Mouse (Mus musculus): ENCODE measurements around the gene Cyb5r3.
"Not testable (repeated sequence)": the region's sequence is repeated elsewhere in the genome, so short reads cannot be mapped to it uniquely, and the experiment has no call there.

Cyb5r3 gene

DNA sequence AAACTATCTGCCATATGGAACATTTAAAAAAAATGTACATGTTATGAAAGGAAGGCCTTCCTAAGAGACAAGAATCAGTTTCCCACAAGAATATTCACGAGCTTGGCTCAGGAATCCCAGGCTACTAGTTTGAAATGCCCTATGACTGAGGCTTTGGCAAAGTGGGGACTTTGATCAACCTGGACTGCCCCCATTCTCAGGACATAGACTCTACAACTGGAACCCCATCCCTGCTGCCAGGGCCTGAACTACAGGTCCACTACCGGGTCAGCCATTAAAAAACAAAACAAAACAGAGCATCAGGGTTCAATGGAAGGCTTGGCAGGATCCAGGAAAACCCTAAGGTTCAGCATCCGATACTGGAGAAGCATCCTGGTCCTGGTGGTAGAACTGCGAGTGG lies 21.7 kb downstream of the Cyb5r3 start:
- DNase-seq (ENCODE audit: extremely low spot score) = no peak

- no peak for DNase-seq (ENCODE audit: extremely low spot score)
These were observed 22.3 kb downstream of the Cyb5r3 start for GRCm38 (mm10) chr15:83150073-83150442.

DNA sequence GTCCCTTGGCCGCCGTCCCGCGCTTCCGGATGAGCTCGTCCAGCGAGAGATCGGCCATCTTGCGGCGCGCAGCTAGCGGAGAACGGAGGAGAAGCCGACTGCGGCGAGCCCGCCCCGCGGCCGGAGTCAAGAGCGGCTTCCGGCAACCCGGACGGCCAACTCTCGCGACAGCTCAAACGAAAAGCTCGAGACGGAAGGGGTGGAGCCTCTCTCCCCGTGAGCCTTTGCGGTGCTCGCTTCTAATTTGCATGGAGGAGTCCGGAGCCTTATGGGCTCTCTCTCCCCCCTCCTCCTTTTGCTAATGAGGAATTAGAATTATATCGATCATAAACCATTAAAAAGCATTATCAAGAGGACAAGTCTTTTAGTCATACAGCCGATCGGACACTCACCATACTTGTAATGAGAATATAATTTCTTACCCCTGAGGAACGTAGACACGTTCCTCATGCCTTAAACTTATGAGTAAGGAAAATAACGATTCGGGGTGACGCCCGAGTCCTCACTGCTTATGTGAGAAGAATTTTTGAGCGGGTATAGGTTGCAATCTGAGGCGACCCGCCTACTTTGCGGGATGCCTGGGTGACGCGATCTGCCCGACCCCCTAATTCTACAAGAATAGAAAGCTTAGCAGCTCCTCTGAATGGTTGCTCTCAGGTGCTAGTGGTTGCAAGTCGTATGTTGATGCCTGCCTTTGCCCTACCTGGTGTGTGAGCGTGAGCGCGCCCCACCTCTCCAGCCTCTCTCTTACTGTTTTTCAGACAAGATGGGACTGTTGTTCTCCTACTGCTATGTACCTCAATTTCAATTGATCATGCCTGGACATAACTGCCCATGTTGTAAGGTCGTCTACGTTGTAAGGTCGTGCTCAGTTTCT lies 23.0 kb downstream of the Cyb5r3 start, which contains the start of gene Poldip3:
Gene Poldip3 (minus strand): TSS at position 189 of the 877 bp plus-strand sequence.
- DNase-seq (ENCODE audit: extremely low spot score) = peak; percentile 97

DNA sequence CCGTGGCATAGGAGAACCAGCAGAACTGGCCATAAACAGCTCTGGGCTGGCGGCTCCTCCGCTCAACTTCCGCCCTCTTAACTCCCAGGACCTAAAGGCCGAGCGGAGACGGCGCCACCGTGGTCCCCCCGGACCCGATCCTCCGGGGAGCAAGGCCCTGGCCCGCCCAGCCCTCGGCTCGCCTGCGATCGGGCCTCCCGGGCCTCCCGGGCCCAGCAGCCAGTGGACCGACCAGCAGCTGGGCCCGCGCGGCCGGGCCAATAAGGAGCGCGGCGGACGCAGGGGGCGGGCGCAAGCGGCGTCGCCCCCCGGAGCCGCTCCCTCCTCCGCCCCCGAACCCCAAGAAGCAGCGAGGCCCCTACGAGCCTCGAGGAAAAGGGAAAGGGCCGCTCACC lies 23.6 kb downstream of the Cyb5r3 start:
- no peak for DNase-seq (ENCODE audit: extremely low spot score)

DNA sequence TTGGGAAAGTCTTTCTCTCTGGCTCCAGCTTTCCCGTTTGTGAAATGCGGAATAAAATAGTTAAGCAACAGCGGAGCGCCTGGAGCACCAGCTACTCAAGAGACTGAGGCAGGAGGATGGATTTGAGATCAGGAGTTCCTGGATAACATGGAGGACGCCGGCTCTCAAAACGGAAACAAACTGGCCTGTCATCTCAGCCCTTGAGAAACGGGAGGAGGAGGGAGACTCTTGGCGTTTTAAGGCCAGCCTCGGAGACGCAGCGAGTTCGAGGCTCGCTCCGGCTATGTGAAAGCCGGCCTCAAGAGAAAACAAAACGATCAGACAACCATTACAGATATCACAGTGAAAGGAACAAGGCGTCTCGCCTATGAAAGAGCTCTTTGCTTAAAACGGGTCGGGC lies 24.0 kb downstream of the Cyb5r3 start:
- DNase-seq (ENCODE audit: extremely low spot score) = no peak

DNA sequence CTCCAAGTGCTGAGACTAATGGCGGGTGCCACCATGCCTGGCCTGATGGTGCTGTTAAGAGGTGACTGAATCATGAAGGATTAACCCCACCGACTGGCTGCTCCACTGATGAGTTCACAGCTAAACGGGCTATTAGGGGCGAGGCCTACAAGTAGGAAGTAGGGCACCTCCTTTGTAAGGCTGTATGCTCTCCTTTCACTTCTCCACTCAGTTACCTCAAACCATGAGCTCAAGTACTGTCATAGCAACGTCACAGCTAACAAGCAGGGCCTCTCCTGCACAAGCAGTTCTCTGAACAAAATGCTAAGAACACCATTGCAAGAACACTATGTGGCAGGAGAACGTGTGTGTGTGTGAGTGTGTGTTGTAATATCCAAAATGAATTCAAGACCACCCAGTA lies 26.9 kb downstream of the Cyb5r3 start:
- no peak for DNase-seq (ENCODE audit: extremely low spot score)

DNA sequence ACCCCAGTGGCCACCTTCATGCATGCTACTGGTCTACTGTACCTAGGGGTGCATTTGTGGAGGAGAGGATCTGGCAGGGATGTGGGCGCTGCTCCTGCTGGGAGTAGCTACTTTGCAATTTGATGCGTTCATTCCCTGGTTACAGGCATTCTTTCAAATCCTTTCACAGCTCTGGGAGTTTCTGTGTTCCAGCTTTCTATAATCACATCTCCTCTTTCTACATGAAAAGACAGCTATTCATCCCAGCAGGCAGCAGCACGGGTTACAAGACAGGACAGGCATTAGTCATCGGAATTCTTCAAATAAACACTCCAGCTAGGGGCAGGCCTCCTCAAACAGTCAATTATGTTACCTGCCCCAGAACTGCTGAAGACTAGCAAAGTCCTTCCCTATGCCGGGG lies 29.5 kb downstream of the Cyb5r3 start:
- DNase-seq (ENCODE audit: extremely low spot score) = no peak

- DNase-seq (ENCODE audit: extremely low spot score) = no peak
These were observed 36.7 kb downstream of the Cyb5r3 start for GRCm38 (mm10) chr15:83135654-83136053.

GRCm38 (mm10) chr15:83134671-83135070 lies 37.7 kb downstream of the Cyb5r3 start:
- DNase-seq (ENCODE audit: extremely low spot score) = no peak

GRCm38 (mm10) chr15:83129530-83130231 lies 42.7 kb downstream of the Cyb5r3 start:
- DNase-seq (ENCODE audit: extremely low spot score) = no peak

DNA sequence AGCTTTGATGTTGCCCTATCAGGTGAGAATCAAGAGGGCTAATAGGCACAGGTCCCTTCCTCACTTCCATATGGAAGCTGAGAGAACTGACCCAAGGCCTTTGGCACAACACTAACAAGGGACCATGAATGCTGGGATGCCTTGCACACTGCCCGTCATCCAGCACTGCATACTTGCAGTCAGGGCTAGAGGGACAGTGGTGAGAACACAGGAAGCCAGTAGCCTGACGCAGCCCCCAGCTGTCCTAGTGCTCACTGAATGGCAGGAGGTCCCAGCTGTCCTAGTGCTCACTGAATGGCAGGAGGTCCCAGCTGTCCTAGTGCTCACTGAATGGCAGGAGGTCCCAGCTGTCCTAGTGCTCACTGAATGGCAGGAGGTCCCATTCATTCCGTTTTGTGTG lies 45.4 kb downstream of the Cyb5r3 start:
- DNase-seq (ENCODE audit: extremely low spot score) = not testable (repeated sequence)

GRCm38 (mm10) chr15:83126582-83126981 lies 45.8 kb downstream of the Cyb5r3 start:
- no peak for DNase-seq (ENCODE audit: extremely low spot score)

DNA sequence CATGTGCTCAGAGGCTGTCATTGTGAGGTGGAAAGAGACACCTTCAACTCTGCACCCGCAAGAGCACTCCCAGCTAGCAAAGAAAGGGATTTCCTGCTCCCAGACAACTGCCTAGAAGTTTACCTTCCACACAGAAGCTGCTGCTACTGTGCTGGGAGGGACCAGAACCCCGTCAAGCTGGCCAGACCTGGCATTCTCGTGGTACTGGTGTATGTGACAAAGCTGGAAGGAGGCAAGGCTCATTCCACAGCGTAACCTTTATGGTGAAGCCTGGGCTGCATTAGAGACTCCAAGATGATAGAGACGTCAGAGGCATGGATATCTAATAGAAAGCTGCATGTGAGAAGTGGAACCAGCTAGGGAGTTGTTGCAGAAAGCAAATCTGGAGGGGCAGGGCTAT lies 47.8 kb downstream of the Cyb5r3 start:
- DNase-seq (ENCODE audit: extremely low spot score) = no peak

DNA sequence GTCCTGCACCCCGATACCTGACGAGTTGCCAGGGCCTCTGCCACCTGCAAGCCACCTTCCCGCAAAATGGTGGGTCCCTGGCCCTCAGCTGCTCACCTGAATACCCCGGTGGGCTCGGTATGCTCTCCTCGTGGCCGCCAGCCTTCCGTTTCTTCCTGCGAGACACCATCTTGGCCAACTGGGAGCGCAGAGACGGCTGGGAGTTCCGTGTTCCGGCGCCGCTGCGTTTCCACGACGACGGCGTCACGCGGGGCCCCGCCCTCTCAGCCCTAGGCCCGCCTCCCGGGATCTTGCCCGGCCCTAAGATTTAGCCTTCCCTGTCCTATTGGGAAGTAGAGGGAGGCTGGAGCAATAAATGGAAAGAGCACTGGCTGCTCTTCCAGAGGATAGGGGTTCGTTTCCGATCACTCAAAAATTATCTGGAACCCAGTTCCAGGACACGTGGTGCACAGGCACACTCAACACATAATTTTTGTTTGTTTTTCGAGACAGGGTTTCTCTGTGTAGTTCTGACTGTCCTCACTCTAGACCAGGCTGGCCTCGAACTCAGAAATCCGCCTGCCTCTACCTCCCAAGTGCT lies 49.7 kb downstream of the Cyb5r3 start, which contains the start of gene Rrp7a:
Gene Rrp7a (minus strand): TSS at position 236 of the 580 bp plus-strand sequence.
- peak; percentile 94 for DNase-seq (ENCODE audit: extremely low spot score)

DNA sequence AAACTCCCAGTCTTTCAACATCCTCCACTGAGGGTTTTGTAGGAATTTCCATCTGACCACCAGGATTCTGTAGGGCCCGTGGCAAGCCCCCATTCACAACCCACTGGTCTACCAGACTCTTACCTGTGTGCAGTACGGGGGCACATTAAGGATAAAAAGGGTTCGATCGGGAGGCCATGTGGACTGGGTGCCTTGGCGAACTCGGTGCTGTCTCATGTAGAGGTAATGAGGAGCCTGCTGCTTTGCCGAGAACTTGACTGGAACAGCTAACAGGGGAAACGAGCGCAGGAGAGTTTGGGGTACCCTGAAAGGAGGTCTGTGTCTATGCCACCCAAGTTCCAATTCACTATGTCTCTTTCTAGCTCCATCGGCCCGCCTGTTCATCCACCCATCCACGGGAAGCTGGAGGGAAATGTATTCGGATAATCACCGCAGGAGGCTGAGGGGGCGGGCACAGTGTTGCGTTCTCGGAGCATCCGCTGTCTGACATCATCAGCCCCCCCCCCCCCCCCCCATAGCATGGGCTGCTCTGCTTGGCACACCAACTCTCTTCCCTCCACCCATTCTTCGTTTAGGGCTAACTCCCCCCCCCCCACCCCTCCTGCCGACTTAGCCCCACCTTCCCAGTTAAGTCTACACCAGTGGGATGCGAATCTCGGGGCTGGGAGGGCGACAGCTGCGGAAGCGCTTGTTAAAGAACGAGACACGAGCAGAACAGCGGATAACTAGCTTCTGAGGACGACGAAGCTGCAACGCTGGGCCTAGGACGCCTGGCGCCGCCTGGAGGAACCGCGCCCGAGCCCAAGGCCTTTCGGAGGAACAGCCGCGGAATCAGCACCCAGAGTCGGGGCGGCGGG lies 50.5 kb downstream of the Cyb5r3 start:
- DNase-seq (ENCODE audit: extremely low spot score) = peak; percentile 71

- no peak for DNase-seq (ENCODE audit: extremely low spot score)
These were observed 54.0 kb downstream of the Cyb5r3 start for GRCm38 (mm10) chr15:83118360-83118759.

- DNase-seq (ENCODE audit: extremely low spot score) = peak; percentile 29
These were observed 57.3 kb downstream of the Cyb5r3 start for GRCm38 (mm10) chr15:83115071-83115470.

DNA sequence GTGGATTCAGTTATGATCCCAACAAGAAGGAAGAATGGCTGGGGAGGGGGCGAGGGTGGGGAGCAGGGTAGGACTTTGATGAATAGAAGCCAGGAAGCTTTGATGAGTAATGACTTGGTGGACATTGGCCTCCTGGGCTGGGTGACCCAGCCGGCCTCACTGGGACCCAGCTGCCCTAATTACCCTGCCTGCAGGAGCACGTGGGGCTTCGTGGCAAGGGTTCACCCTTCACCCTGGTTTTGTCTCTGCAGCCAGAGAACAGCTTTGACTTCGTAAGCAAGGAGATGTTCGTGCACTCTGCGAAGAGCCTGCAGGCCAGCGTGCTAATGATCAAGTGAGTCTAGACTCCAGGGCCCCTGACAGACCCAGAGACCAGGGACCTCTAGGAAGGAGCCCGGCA lies 58.3 kb downstream of the Cyb5r3 start:
- DNase-seq (ENCODE audit: extremely low spot score) = no peak

- peak; percentile 58 for DNase-seq (ENCODE audit: extremely low spot score)
These were observed 59.5 kb downstream of the Cyb5r3 start for GRCm38 (mm10) chr15:83112898-83113297.

- DNase-seq (ENCODE audit: extremely low spot score) = no peak
These were observed 60.5 kb downstream of the Cyb5r3 start for GRCm38 (mm10) chr15:83111874-83112273.

DNA sequence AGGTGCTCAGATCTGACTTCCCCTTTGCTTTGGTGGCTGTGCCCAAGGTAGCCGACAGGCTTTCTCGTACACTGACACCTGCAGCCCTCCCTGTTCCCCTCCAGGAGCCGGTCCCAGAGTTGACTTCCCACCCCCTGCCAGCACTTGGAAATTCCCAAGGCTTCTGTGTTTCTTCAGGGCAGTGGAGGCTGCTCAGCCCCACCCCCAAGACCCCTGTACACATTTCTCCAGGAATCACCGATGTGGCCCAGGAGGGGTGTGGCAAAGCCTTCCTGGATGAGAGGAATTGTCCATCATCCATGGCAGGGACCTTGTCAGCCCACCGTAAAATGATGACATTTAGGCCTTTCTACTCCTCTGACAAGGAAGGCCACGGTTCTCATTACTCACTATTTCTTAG lies 61.1 kb downstream of the Cyb5r3 start:
- no peak for DNase-seq (ENCODE audit: extremely low spot score)

GRCm38 (mm10) chr15:83107814-83108213 lies 64.6 kb downstream of the Cyb5r3 start:
- no peak for DNase-seq (ENCODE audit: extremely low spot score)
